Mouse (Mus musculus): ENCODE results near the gene Bloc1s1. TPM values are rescaled to one million over a fixed set of nuclear protein-coding genes. Genes with fewer than 3 reads are reported as not detected.

Bloc1s1 gene
- polyA plus RNA-seq, 1 experiment, result 297 TPM

- Histone ChIP-seq H3K4me1 (ENCODE audit: control insufficient read depth, insufficient read depth, insufficient read length, low read length) (no peaks in the 10 kb centered on the region; the same call in 1 of the 2 replicates), H3K27ac (replicated peaks; ENCODE audit: low read depth, low read length) (no peak overlapping the region), H3K4me3 (ENCODE audit: insufficient read depth, low read depth, low read length) (no peak overlapping the region)
Measured at GRCm38 (mm10) chr10:128882067-128882466, 41.8 kb downstream of the Bloc1s1 start.

- no peak overlapping the region for H3K4me3 ChIP-seq (ENCODE audit: insufficient read depth, low read depth, low read length)
- no peak overlapping the region for H3K27ac ChIP-seq (replicated peaks; ENCODE audit: low read depth, low read length)
- H3K4me1 ChIP-seq (ENCODE audit: control insufficient read depth, insufficient read depth, insufficient read length, low read length), result no peaks in the 10 kb centered on the region; the same call in 1 of the 2 replicates
Measured at GRCm38 (mm10) chr10:128878811-128879210, 45.0 kb downstream of the Bloc1s1 start.

GRCm38 (mm10) chr10:128878291-128878690, 45.5 kb downstream of the Bloc1s1 start:
- Histone ChIP-seq H3K4me3 (ENCODE audit: insufficient read depth, low read depth, low read length) (no peak overlapping the region), H3K27ac (replicated peaks; ENCODE audit: low read depth, low read length) (no peak overlapping the region)

GRCm38 (mm10) chr10:128870341-128870740, 53.5 kb downstream of the Bloc1s1 start:
- Histone ChIP-seq H3K27ac (replicated peaks; ENCODE audit: low read depth, low read length) (no peak overlapping the region), H3K4me1 (ENCODE audit: control insufficient read depth, insufficient read depth, insufficient read length, low read length) (no peaks in the 10 kb centered on the region), H3K4me3 (ENCODE audit: insufficient read depth, low read depth, low read length) (no peak overlapping the region)

More at GRCm38 (mm10) chr10:128878291-128878690, 45.5 kb downstream of the Bloc1s1 start:
- no peaks in the 10 kb centered on the region; the same call in 1 of the 2 replicates for H3K4me1 ChIP-seq (ENCODE audit: control insufficient read depth, insufficient read depth, insufficient read length, low read length)

Other genes starting within 250 kb of the Bloc1s1 start
- gene Suox, start 250.0 kb downstream of the Bloc1s1 start, polyA plus RNA-seq (2012; ENCODE audit: insufficient read depth, insufficient read length, missing spikeins), result 24.4 and 34.2 TPM in 2 replicates
- gene Rab5b, start 227.8 kb downstream of the Bloc1s1 start, polyA plus RNA-seq (2012; ENCODE audit: insufficient read depth, insufficient read length, missing spikeins), result 87.6 and 108 TPM in 2 replicates
- not detected in 2 replicates for gene Pmel, start 219.8 kb downstream of the Bloc1s1 start, polyA plus RNA-seq (2012; ENCODE audit: insufficient read depth, insufficient read length, missing spikeins)
- 8.6 and 11.1 TPM in 2 replicates for gene Cdk2, start 219.0 kb downstream of the Bloc1s1 start, polyA plus RNA-seq (2012; ENCODE audit: insufficient read depth, insufficient read length, missing spikeins)
- 4.6 and 6.0 TPM in 2 replicates for gene Dgka, start 179.2 kb downstream of the Bloc1s1 start, polyA plus RNA-seq (2012; ENCODE audit: insufficient read depth, insufficient read length, missing spikeins)
- gene Pym1, start 176.1 kb downstream of the Bloc1s1 start, polyA plus RNA-seq (2012; ENCODE audit: insufficient read depth, insufficient read length, missing spikeins), result 12.5 and 19.5 TPM in 2 replicates
- gene Mmp19, start 133.1 kb downstream of the Bloc1s1 start, polyA plus RNA-seq (2012; ENCODE audit: insufficient read depth, insufficient read length, missing spikeins), result 34.9 and 38.0 TPM in 2 replicates
- gene Dnajc14, start 120.0 kb downstream of the Bloc1s1 start, polyA plus RNA-seq (2012; ENCODE audit: insufficient read depth, insufficient read length, missing spikeins), result 29.6 and 38.8 TPM in 2 replicates
- gene Tmem198b, start 119.7 kb downstream of the Bloc1s1 start, polyA plus RNA-seq (2012; ENCODE audit: insufficient read depth, insufficient read length, missing spikeins), result 3.5 and 5.2 TPM in 2 replicates
- 66.7 and 88.6 TPM in 2 replicates for gene Sarnp, start 106.7 kb downstream of the Bloc1s1 start, polyA plus RNA-seq (2012; ENCODE audit: insufficient read depth, insufficient read length, missing spikeins)
- gene Ormdl2, start 102.4 kb downstream of the Bloc1s1 start, polyA plus RNA-seq (2012; ENCODE audit: insufficient read depth, insufficient read length, missing spikeins), result 36.4 and 37.7 TPM in 2 replicates
- gene Gdf11, start 32.3 kb downstream of the Bloc1s1 start, polyA plus RNA-seq (2012; ENCODE audit: insufficient read depth, insufficient read length, missing spikeins), result 1.0 and 1.3 TPM in 2 replicates
- 59.5 and 73.6 TPM in 2 replicates for gene Cd63, start 23.0 kb downstream of the Bloc1s1 start, polyA plus RNA-seq (2012; ENCODE audit: insufficient read depth, insufficient read length, missing spikeins)
- gene Rdh5, start 1.1 kb downstream of the Bloc1s1 start, polyA plus RNA-seq (2012; ENCODE audit: insufficient read depth, insufficient read length, missing spikeins), result 10.9 and 11.5 TPM in 2 replicates
- 23.2 and 28.5 TPM in 2 replicates for gene Itga7, start 9.8 kb upstream of the Bloc1s1 start, polyA plus RNA-seq (2012; ENCODE audit: insufficient read depth, insufficient read length, missing spikeins)
- not detected in 2 replicates for gene Mettl7b, start 37.0 kb upstream of the Bloc1s1 start, polyA plus RNA-seq (2012; ENCODE audit: insufficient read depth, insufficient read length, missing spikeins)
- not detected in 2 replicates for gene Olfr9, start 65.4 kb upstream of the Bloc1s1 start, polyA plus RNA-seq (2012; ENCODE audit: insufficient read depth, insufficient read length, missing spikeins)
- not detected in 2 replicates for gene Olfr763, start 86.8 kb upstream of the Bloc1s1 start, polyA plus RNA-seq (2012; ENCODE audit: insufficient read depth, insufficient read length, missing spikeins)
- gene Olfr764-ps1, start 115.9 kb upstream of the Bloc1s1 start, polyA plus RNA-seq (2012; ENCODE audit: insufficient read depth, insufficient read length, missing spikeins), result not detected in 2 replicates
- not detected in 2 replicates for gene Olfr765, start 126.0 kb upstream of the Bloc1s1 start, polyA plus RNA-seq (2012; ENCODE audit: insufficient read depth, insufficient read length, missing spikeins)
- not detected in 2 replicates for gene Olfr766-ps1, start 144.9 kb upstream of the Bloc1s1 start, polyA plus RNA-seq (2012; ENCODE audit: insufficient read depth, insufficient read length, missing spikeins)
- gene Olfr767, start 158.9 kb upstream of the Bloc1s1 start, polyA plus RNA-seq (2012; ENCODE audit: insufficient read depth, insufficient read length, missing spikeins), result not detected in 2 replicates
- gene Olfr768, start 175.3 kb upstream of the Bloc1s1 start, polyA plus RNA-seq (2012; ENCODE audit: insufficient read depth, insufficient read length, missing spikeins), result not detected in 2 replicates
- not detected in 2 replicates for gene Olfr769, start 193.8 kb upstream of the Bloc1s1 start, polyA plus RNA-seq (2012; ENCODE audit: insufficient read depth, insufficient read length, missing spikeins)
- gene Olfr770, start 215.0 kb upstream of the Bloc1s1 start, polyA plus RNA-seq (2012; ENCODE audit: insufficient read depth, insufficient read length, missing spikeins), result not detected in 2 replicates
- not detected in 2 replicates for gene Olfr771, start 240.7 kb upstream of the Bloc1s1 start, polyA plus RNA-seq (2012; ENCODE audit: insufficient read depth, insufficient read length, missing spikeins)

Measured in brown adipose tissue, adult 24 weeks (tissue).